Mouse (Mus musculus) gastrocnemius, postnatal 36 days (tissue): Measurements from ENCODE around the gene Myo1e. TPM values are rescaled to one million over a fixed set of nuclear protein-coding genes. Genes with fewer than 3 reads are reported as not detected.

Experiments used
- DNase-seq, 2 experiments: peaks; one replicate each; pipeline ENCODE4 v3.0.0; 2022
- intact Hi-C: fragments of 180-260 bp; cut with DNase I; formaldehyde crosslinking; loops from one replicate; pipeline ENCODE4 v1.15.1; 2025
- total RNA-seq, 2 experiments: library from RNA; stranded (reverse); gene quantifications; 2 replicates each; pipeline ENCODE4 v1.2.3; 2021

Myo1e gene
- total RNA-seq, 2 experiments from 2014 or later: 7.0 to 8.4 TPM

- intact Hi-C loops: no loop called here
- no peak for DNase-seq
Measured at GRCm38 (mm10) chr9:70219295-70219931, 12.3 kb downstream of the Myo1e start.

- intact Hi-C loops: no loop called here
Measured at GRCm38 (mm10) chr9:70220461-70221170, 13.5 kb downstream of the Myo1e start.

DNA sequence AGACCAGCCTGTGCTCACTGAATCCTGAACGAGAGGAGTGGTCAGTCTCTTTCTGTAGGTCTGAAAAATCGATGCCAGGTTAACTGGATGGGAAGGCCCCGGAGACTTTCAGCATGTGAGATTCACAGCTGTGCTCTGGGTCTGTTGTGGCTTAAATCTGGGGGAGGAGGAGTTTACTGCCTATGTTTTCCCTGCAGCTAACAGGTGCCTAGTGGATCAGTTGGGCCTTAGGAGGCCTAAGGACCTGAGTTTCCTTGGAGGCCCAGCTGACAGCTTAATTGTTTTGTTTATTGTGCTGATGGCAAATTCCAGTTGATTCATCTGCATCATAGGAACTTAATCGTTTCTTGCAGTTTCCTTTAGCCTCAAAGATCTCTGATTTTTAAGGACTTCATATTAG, 16.0 kb downstream of the Myo1e start:
- intact Hi-C loops: no loop called here
- DNase-seq: no peak

More at GRCm38 (mm10) chr9:70220461-70221170, 13.5 kb downstream of the Myo1e start:
- DNase-seq: no peak

- intact Hi-C loops: no loop called here
- no peak for DNase-seq
Measured at GRCm38 (mm10) chr9:70224046-70224445, 16.9 kb downstream of the Myo1e start.

DNA sequence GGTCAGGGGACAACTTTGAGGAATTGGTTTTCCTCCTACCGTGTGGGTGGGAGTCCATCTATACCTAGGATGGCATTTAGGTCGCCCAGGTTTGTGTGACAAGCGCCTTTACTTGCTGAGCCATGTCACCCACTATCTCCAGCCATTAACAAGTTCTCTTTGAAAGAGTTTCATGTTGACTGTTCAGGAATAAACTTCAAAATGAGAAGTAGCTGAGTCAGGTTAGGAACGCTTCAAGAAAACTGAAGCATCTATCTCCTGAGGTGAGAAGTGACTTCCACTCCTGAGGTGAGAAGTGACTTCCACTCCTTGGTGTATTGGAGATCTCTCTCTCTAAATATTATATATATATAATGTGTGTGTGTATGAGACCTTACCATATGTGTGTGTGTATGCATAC, 19.2 kb downstream of the Myo1e start:
- intact Hi-C loops: no loop called here
- DNase-seq: no peak

GRCm38 (mm10) chr9:70229823-70230222, 22.7 kb downstream of the Myo1e start:
- intact Hi-C loops: no loop called here
- DNase-seq: no peak

- intact Hi-C loops: no loop called here
Measured at GRCm38 (mm10) chr9:70232044-70233010, 25.2 kb downstream of the Myo1e start.

DNA sequence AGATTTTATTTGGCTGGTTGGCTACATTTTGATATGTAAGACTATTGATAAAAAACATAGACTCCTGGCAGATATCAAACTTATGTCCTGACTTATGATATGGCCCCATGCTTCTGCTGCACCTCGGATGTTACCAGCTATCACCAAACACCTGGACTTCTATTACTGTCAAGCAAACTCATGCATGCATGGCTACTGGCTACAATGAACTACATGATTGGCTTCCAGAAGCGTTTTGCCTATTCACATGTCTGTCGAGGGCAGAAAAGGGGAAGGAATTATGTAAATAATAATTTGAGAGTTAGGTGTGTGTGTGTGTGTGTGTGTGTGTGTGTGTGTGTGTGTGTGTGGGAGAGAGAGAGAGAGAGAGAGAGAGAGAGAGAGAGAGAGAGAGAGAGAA, 30.0 kb downstream of the Myo1e start:
- intact Hi-C loops: no loop called here

More at GRCm38 (mm10) chr9:70232044-70233010, 25.2 kb downstream of the Myo1e start:
- DNase-seq: no peak

DNA sequence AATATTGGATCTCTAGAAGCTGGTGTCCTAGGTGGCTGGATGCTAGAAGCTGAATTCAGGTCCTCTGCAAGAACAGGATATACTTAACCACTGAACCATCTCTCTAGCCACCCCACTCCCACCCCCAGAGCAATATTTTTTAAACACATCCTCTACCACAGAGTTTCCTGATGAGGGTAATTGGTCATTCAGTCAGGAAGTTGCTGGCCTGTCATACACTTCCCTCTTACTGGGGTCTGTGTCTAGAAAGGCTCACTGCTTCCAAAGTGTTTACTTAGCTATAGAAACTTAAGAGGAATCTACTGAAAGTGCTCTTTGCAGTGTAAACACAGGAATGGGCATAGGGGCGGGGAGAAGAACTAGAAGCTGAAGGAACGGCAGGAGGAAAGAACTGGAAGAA, 30.4 kb downstream of the Myo1e start:
- DNase-seq: no peak
- intact Hi-C loops: no loop called here

More for the DNA sequence above, 30.0 kb downstream of the Myo1e start:
- DNase-seq: no peak

- intact Hi-C loops: no loop called here
- no peak for DNase-seq
Measured at GRCm38 (mm10) chr9:70238391-70238790, 31.2 kb downstream of the Myo1e start.

DNA sequence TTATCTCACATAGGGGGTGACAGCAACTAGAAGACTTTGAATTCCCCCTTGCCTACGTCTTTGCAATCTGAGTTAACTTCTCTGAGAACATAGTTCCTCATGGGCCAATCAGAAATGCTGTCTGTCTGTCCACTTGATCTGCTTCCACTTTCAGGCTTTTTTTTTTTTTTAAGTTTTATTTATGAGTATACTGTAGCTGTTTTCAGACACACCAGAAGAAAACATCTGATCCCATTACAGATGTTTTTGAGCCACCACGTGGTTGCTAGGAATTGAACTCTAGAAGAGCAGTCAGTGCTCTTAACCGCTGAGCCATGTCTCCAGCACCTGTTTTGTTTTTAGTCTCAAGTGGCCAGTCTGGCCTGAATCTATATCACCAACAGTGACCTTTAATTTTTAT, 32.1 kb downstream of the Myo1e start:
- intact Hi-C loops: no loop called here
- DNase-seq: no peak

GRCm38 (mm10) chr9:70240703-70241410, 33.7 kb downstream of the Myo1e start:
- DNase-seq: no peak
- intact Hi-C loops: no loop called here

DNA sequence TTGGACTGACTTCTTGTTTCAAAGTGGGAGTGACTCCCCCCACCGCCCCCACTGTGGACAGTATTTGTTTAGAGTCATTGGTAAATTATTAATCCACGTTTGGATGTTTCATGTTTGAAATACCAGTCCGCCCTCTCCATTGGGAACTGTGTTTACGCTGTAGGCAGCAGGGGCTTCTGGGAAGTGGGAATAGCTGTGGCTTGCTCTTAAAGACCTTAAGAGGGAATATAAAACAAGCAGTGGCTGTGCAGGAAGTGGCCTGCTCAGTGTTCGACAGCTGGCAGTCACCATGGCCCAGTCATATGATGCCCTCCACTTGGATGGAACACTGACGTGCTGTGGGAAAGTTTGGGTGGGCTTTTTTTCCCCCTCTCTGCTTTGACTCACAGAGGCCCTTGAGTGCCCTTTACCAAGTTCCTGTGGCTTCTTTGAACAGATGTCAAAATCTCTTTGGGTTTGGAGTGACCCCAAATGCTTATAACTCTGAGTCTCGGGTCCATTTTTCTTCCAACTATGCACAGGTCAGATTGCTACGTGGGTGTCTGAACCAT, 34.3 kb downstream of the Myo1e start:
- no peak for DNase-seq
- intact Hi-C loops: no loop called here

DNA sequence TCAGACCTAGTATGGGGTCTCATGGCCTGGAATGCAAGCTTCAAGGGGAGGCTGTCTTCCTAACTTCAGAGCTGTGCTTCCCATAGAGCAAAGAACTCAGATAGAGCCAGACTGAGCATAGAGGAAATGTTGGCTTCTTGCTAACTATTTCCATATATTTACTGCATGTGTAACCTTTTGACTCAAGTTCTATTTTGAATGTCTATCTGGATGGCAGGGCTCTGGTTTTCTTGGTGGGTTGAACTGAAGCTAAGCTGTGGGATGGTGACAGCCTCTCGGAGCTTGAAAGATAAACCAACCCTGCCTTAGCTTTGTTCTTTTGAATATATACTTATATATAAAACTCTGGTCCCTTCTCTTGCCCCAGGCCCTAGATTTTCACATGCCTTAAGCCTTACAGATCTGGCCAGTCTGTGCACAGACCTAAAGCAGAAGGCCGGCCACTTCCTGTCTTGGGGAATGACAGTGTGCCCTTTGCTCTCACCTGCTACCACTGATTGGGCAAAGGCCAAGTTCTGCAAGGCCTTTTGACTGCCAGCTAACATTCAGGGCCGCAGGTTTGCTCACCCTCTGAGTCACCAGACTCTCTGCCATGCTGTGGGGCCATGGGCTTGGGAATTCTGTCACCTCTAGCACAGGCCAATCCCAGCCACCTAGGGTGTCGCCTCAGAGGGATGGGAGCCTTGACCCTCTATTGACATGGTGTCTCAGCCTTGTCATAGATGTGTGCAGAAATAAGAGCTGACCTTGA, 35.1 kb downstream of the Myo1e start:
- DNase-seq: no peak
- intact Hi-C loops: no loop called here

DNA sequence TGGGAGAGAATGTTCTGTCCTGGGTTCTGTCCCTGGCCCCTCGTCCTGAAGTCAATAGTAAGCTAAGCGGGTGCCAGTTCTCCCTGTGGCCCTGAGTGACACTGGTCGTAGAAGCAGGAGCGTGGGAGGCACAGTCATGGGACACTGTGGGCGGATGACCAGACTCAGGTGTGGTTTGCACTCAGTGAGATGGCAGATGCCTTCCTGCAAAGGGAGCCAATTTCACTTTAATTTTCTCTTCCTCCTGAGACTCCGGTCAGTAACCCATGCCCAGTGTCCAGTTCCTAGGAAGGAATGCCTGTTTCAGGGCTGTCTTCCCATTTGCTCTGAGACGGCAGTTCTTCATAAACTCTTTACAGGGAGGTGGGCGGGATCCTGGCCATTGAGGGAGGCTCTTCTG, 36.1 kb downstream of the Myo1e start:
- no peak for DNase-seq

GRCm38 (mm10) chr9:70243708-70244107, 36.6 kb downstream of the Myo1e start:
- intact Hi-C loops: no loop called here
- DNase-seq: no peak

More for the DNA sequence above, 36.1 kb downstream of the Myo1e start:
- intact Hi-C loops: no loop called here

- intact Hi-C loops: no loop called here
- DNase-seq: no peak
Measured at GRCm38 (mm10) chr9:70244115-70244514, 37.0 kb downstream of the Myo1e start.

DNA sequence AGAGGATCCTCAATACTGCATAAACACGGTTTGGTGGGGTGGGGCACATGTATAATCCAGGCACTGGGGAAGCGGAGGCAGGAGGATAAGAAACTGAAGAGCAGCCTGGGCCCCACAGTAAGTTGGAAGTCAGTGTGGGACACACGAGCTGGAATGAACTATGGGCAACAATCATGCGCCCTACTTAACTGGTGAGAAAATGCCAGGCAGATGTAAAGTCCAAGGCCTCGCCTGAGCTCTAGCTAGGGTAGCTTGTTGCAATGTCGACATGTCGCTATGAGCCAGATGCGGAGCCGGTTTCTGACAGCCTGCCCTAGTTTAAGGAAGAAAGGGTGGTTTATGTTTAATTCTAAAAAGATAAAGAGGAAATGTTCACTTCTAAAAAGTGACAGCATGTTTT, 37.9 kb downstream of the Myo1e start:
- intact Hi-C loops: no loop called here
- DNase-seq: no peak

DNA sequence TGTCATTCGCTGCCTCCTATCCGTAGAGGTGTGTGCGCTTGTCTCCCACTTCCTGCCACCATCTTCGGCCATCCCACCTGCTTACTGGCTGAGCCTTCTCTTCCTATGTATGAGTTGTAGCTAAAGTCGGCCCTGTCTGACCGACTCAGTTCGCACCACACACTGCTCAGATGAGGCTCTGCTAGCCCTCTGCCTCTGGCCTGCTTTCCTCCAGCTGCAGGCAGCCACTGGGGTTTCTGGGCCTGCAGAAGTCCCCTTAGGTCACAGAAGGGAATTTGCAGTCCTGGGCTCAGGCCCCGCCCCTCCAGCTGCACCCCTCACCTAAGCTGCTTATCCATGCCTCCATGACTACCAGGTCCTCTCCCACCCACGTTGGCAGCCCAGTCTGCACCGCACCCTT, 39.3 kb downstream of the Myo1e start:
- DNase-seq: no peak
- intact Hi-C loops: no loop called here
